Mouse (Mus musculus): Measurements from ENCODE around the gene Arf4. TPM values are rescaled to one million over a fixed set of nuclear protein-coding genes. Genes with fewer than 3 reads are reported as not detected.

The Arf4 gene
- polyA plus RNA-seq (2012; rRNA removed): 207 and 256 TPM in 2 replicates

GRCm38 (mm10) chr14:26637851-26638707 is at the start of gene Arf4:
Gene Arf4, plus strand, starts transcription at chr14:26638074.

DNA sequence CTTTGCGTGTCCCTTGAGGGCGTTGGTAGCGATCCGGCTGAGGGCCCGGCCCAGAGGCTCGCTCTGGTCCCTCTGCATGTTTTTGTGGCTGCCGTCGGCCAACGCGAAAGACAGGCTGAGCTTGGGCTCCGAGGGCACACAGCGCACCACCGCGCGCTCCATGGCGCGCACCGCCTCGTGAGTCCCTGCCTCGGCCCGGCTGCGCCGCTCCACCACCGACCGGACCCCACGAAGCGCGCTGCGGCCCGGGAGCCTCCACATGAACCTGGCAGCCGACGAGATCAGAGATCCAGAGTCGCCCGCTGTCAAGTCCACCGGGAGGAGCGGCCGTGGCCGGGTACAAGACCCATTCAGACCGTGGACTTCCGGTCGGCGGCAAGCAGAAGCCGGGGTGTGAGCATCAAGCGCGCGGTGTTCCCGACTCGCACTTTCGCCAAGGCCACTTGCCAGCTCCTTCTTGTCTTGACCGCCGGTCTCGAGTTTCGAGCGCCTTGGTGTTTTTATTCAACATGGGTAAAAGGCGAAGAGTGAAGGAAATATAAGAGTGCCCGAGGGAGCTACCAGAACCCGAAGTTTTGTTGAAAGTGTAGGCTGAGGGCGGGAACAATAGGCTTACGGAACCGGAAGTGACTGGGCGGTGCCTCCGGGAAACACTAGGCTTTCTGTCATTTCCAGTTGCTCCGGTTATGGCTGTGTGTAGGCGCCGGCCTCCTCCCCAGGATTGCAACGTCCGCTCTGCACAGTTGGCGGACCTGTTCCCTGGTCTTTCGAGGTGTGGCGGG is 31.6 kb downstream of the Arf4 start, which contains the start of gene Pde12:
TSS of gene Pde12 (minus strand) at position 592 of the 782 bp plus-strand sequence.

GRCm38 (mm10) chr14:26692974-26693373 is 55.1 kb downstream of the Arf4 start, which contains the start of gene Dnah12:
Gene Dnah12, plus strand, starts transcription at chr14:26693274.

Other genes starting within 250 kb of the Arf4 start
- gene Slmap, start 103.1 kb upstream of the Arf4 start, polyA plus RNA-seq (2012; rRNA removed): 17.1 and 18.1 TPM in 2 replicates
- gene Dennd6a, start 64.2 kb upstream of the Arf4 start, polyA plus RNA-seq (2012; rRNA removed): 2.9 and 3.0 TPM in 2 replicates
- gene Pde12, start 31.8 kb downstream of the Arf4 start, polyA plus RNA-seq (2012; rRNA removed): 3.2 and 4.0 TPM in 2 replicates
- gene Dnah12, start 55.2 kb downstream of the Arf4 start, polyA plus RNA-seq (2012; rRNA removed): not detected in 2 replicates